In genomic region chr4:152625032-152626003, GRCm38 (mm10) we compare ENCODE assay signal across 7 mouse cellular contexts.
DNase-seq lines count a peak whose midpoint lies in the region; ATAC-seq lines count a peak whose summit lies in the region.

No protein-coding gene starts in this region.

- DNase-seq in adrenal gland, adult 2 months: peak; percentile 47
- peak; percentile 82 to 84 for DNase-seq in cerebellum, postnatal 14 days
- peak; percentile 67 to 83 for DNase-seq in frontal cortex, postnatal 36 days (ENCODE audit: low spot score in 2 of 2)
- DNase-seq in induced T-regulatory cell, adult 2 months (ENCODE audit: low read depth): peak; percentile 33
- peak; percentile 57 to 75 for DNase-seq in left cerebral cortex, adult 18-20 months (ENCODE audit: low spot score in 2 of 2)
- peak; percentile 77 for DNase-seq in right cerebral cortex, postnatal 36 days (ENCODE audit: low spot score in 2 of 2)

- peak; percentile 91 for ATAC-seq in megakaryocyte progenitor cell, adult 5-6 weeks (replicated peaks; ENCODE audit: poor library complexity)

Comparison
In these comparisons a context has a peak if more than half of its experiments do, and no peak if none do; other contexts are left out.
1. Peak in every context shown above with its lines: DNase-seq and ATAC-seq.
2. DNase-seq: peak in every context shown above with its lines; median percentile 83 in cerebellum, postnatal 14 days; 77 in right cerebral cortex, postnatal 36 days; 75 in frontal cortex, postnatal 36 days; 66 in left cerebral cortex, adult 18-20 months; 47 in adrenal gland, adult 2 months; 33 in induced T-regulatory cell, adult 2 months.